Mouse (Mus musculus): ENCODE measurements around the gene Lrrc4. TPM values are rescaled to one million over a fixed set of nuclear protein-coding genes. Genes with fewer than 3 reads are reported as not detected.

The Lrrc4 gene
- total RNA-seq, 2 experiments from 2014 or later = 1.3 to 1.6 TPM

- no peak for DNase-seq (ENCODE audit: low spot score in 2 of 2)
These were observed 149.8 kb downstream of the Lrrc4 start for GRCm38 (mm10) chr6:28681521-28682457.

GRCm38 (mm10) chr6:28680537-28680936 is 151.0 kb downstream of the Lrrc4 start:
- no peak for DNase-seq (ENCODE audit: low spot score in 2 of 2)

GRCm38 (mm10) chr6:28678896-28679295 is 152.7 kb downstream of the Lrrc4 start:
- DNase-seq (ENCODE audit: low spot score in 2 of 2) = no peak

- no peak for DNase-seq (ENCODE audit: low spot score in 2 of 2)
These were observed 156.9 kb downstream of the Lrrc4 start for GRCm38 (mm10) chr6:28674686-28675085.

GRCm38 (mm10) chr6:28672388-28672787 is 159.2 kb downstream of the Lrrc4 start:
- DNase-seq (ENCODE audit: low spot score in 2 of 2) = no peak

- no peak for DNase-seq (ENCODE audit: low spot score in 2 of 2)
These were observed 162.3 kb downstream of the Lrrc4 start for GRCm38 (mm10) chr6:28669251-28669650.

GRCm38 (mm10) chr6:28667586-28667985 is 164.0 kb downstream of the Lrrc4 start:
- DNase-seq (ENCODE audit: low spot score in 2 of 2) = no peak

GRCm38 (mm10) chr6:28664716-28665115 is 166.8 kb downstream of the Lrrc4 start:
- DNase-seq (ENCODE audit: low spot score in 2 of 2) = no peak

GRCm38 (mm10) chr6:28663670-28664069 is 167.9 kb downstream of the Lrrc4 start:
- no peak for DNase-seq (ENCODE audit: low spot score in 2 of 2)

GRCm38 (mm10) chr6:28663004-28663403 is 168.5 kb downstream of the Lrrc4 start:
- no peak for DNase-seq (ENCODE audit: low spot score in 2 of 2)

GRCm38 (mm10) chr6:28656511-28656910 is 175.0 kb downstream of the Lrrc4 start:
- no peak for DNase-seq (ENCODE audit: low spot score in 2 of 2)

- DNase-seq (ENCODE audit: low spot score in 2 of 2) = no peak
These were observed 186.3 kb downstream of the Lrrc4 start for GRCm38 (mm10) chr6:28645231-28645630.

GRCm38 (mm10) chr6:28642909-28643308 is 188.6 kb downstream of the Lrrc4 start:
- DNase-seq (ENCODE audit: low spot score in 2 of 2) = no peak

GRCm38 (mm10) chr6:28640088-28640487 is 191.5 kb downstream of the Lrrc4 start:
- DNase-seq (ENCODE audit: low spot score in 2 of 2) = no peak

GRCm38 (mm10) chr6:28635531-28636348 is 195.8 kb downstream of the Lrrc4 start:
- DNase-seq (ENCODE audit: low spot score in 2 of 2) = no peak

GRCm38 (mm10) chr6:28635092-28635491 is 196.5 kb downstream of the Lrrc4 start:
- no peak for DNase-seq (ENCODE audit: low spot score in 2 of 2)

GRCm38 (mm10) chr6:28633656-28634055 is 197.9 kb downstream of the Lrrc4 start:
- DNase-seq (ENCODE audit: low spot score in 2 of 2) = no peak

- DNase-seq (ENCODE audit: low spot score in 2 of 2) = no peak
These were observed 198.4 kb downstream of the Lrrc4 start for GRCm38 (mm10) chr6:28633120-28633519.

GRCm38 (mm10) chr6:28630926-28631325 is 200.6 kb downstream of the Lrrc4 start:
- no peak for DNase-seq (ENCODE audit: low spot score in 2 of 2)

GRCm38 (mm10) chr6:28629866-28630265 is 201.7 kb downstream of the Lrrc4 start:
- no peak for DNase-seq (ENCODE audit: low spot score in 2 of 2)

- no peak for DNase-seq (ENCODE audit: low spot score in 2 of 2)
These were observed 203.1 kb downstream of the Lrrc4 start for GRCm38 (mm10) chr6:28628408-28628807.

GRCm38 (mm10) chr6:28622963-28623362 is 208.6 kb downstream of the Lrrc4 start:
- no peak for DNase-seq (ENCODE audit: low spot score in 2 of 2)
